Mouse (Mus musculus) kidney, embryonic 15.5 days (tissue): ENCODE data around the gene Rgs6. TPM values are rescaled to one million over a fixed set of nuclear protein-coding genes. Genes with fewer than 3 reads are reported as not detected.

Experiments used
- ATAC-seq: fragments of 200-750 bp; cut with Nextera tagmentation; replicated peaks from 2 replicates; pipeline ENCODE4 v1.8.0; 2017; ENCODE audit warnings: moderate TSS enrichment; ENCODE audit not compliant: low FRiP score
- H3K27ac ChIP-seq: fragments of 300-500 bp; sonication (generic); 2 replicates; pipeline ENCODE4 v1.5.1; 2015; ENCODE audit warnings: mild to moderate bottlenecking, inconsistent platforms
- H3K27me3 ChIP-seq: fragments of 300-500 bp; sonication (generic); 2 replicates; pipeline ENCODE4 v1.6.1; 2015; ENCODE audit warnings: inconsistent platforms
- H3K36me3 ChIP-seq: fragments of 300-500 bp; sonication (generic); 2 replicates; pipeline ENCODE4 v1.6.1; 2015; ENCODE audit warnings: inconsistent platforms
- H3K4me1 ChIP-seq: fragments of 300-500 bp; sonication (generic); 2 replicates; pipeline ENCODE4 v1.6.1; 2015; ENCODE audit warnings: inconsistent platforms
- H3K4me2 ChIP-seq: fragments of 300-500 bp; sonication (generic); 2 replicates; pipeline ENCODE4 v1.6.1; 2015; ENCODE audit warnings: moderate library complexity, mild to moderate bottlenecking, inconsistent platforms
- H3K4me3 ChIP-seq: fragments of 300-500 bp; sonication (generic); replicated peaks from 2 replicates; pipeline ENCODE4 v1.5.1; 2015; ENCODE audit warnings: mild to moderate bottlenecking, inconsistent platforms
- H3K9ac ChIP-seq: fragments of 300-500 bp; sonication (generic); 2 replicates; pipeline ENCODE4 v1.6.1; 2015; ENCODE audit warnings: mild to moderate bottlenecking, inconsistent platforms
- H3K9me3 ChIP-seq: fragments of 300-500 bp; sonication (generic); replicated peaks from 2 replicates; pipeline ENCODE4 v1.6.1; 2016; ENCODE audit warnings: inconsistent platforms
- WGBS: fragments of 180-500 bp; shearing (Covaris S2); methylation state at CpG from one replicate; pipeline ENCODE4 v1.1.7; 2015; ENCODE audit warnings: mixed read lengths; 5-methylcytosine and 5-hydroxymethylcytosine counted together
- polyA plus RNA-seq: library from polyadenylated mRNA; unstranded; fragments of >200 nt; fragmentation: Nextera tagmentation; extraction: Ambion mirVana; gene quantifications from 2 replicates; pipeline ENCODE4 v1.2.1, GENCODE M21; 2015

The Rgs6 gene
- polyA plus RNA-seq, 1 experiment from 2014 or later, result 1.8 TPM

- 85% methylated on average over 2 of the region's 2 CpGs for WGBS
- no peaks in the 10 kb centered on the region for H3K27me3 ChIP-seq
- no peak overlapping the region for H3K4me3 ChIP-seq
- no peak for ATAC-seq
- no peaks in the 10 kb centered on the region for H3K36me3 ChIP-seq
- H3K9ac ChIP-seq, result no peak overlapping the region
- no peak overlapping the region for H3K27ac ChIP-seq
- H3K9me3 ChIP-seq, result no peaks in the 10 kb centered on the region
- H3K4me1 ChIP-seq, result no peaks in the 10 kb centered on the region
- H3K4me2 ChIP-seq, result no peak overlapping the region
These were observed 572.1 kb downstream of the Rgs6 start for GRCm38 (mm10) chr12:83160211-83160610.

- WGBS, result 81% methylated on average over 4 of the region's 4 CpGs
- Histone ChIP-seq H3K9me3 (no peaks in the 10 kb centered on the region), H3K36me3 (no peaks in the 10 kb centered on the region), H3K27ac (no peak overlapping the region), H3K27me3 (no peaks in the 10 kb centered on the region), H3K4me1 (no peaks in the 10 kb centered on the region), H3K4me2 (no peak overlapping the region), H3K4me3 (no peak overlapping the region), H3K9ac (no peak overlapping the region)
- ATAC-seq, result no peak
These were observed 572.6 kb downstream of the Rgs6 start for GRCm38 (mm10) chr12:83160700-83161099.

GRCm38 (mm10) chr12:83163721-83164120, 575.6 kb downstream of the Rgs6 start:
- Histone ChIP-seq H3K4me3 (no peak overlapping the region), H3K9ac (no peak overlapping the region), H3K27ac (no peak overlapping the region), H3K4me1 (no peaks in the 10 kb centered on the region), H3K9me3 (no peaks in the 10 kb centered on the region), H3K27me3 (no peaks in the 10 kb centered on the region), H3K36me3 (no peaks in the 10 kb centered on the region), H3K4me2 (no peak overlapping the region)
- no peak for ATAC-seq
- 58% methylated on average over 5 of the region's 5 CpGs for WGBS

GRCm38 (mm10) chr12:83165058-83165457, 577.0 kb downstream of the Rgs6 start:
- H3K4me3 ChIP-seq, result no peak overlapping the region
- H3K4me2 ChIP-seq, result no peak overlapping the region
- 84% methylated on average over 1 of the region's 1 CpGs for WGBS
- H3K36me3 ChIP-seq, result no peaks in the 10 kb centered on the region
- H3K4me1 ChIP-seq, result peaks cover 10% of the 10 kb centered on the region
- H3K27ac ChIP-seq, result no peak overlapping the region
- no peak overlapping the region for H3K9ac ChIP-seq
- no peaks in the 10 kb centered on the region for H3K27me3 ChIP-seq
- ATAC-seq, result no peak
- no peaks in the 10 kb centered on the region for H3K9me3 ChIP-seq

GRCm38 (mm10) chr12:83168310-83168709, 580.2 kb downstream of the Rgs6 start:
- no peak for ATAC-seq
- WGBS, result 75% methylated on average over 6 of the region's 6 CpGs
- Histone ChIP-seq H3K36me3 (no peaks in the 10 kb centered on the region), H3K4me2 (no peak overlapping the region), H3K9me3 (no peaks in the 10 kb centered on the region), H3K27ac (no peak overlapping the region), H3K27me3 (no peaks in the 10 kb centered on the region), H3K9ac (no peak overlapping the region), H3K4me3 (no peak overlapping the region), H3K4me1 (peaks cover 11% of the 10 kb centered on the region)

- H3K9ac ChIP-seq, result no peak overlapping the region
- no peak overlapping the region; the same call in 1 of the 2 replicates for H3K4me2 ChIP-seq
- no peaks in the 10 kb centered on the region for H3K27me3 ChIP-seq
- no peak overlapping the region for H3K4me3 ChIP-seq
- no peaks in the 10 kb centered on the region for H3K36me3 ChIP-seq
- ATAC-seq, result no peak
- 42% methylated on average over 12 of the region's 12 CpGs for WGBS
- H3K27ac ChIP-seq, result no peak overlapping the region
- H3K4me1 ChIP-seq, result peaks cover 11% of the 10 kb centered on the region
- no peaks in the 10 kb centered on the region for H3K9me3 ChIP-seq
These were observed 581.6 kb downstream of the Rgs6 start for GRCm38 (mm10) chr12:83169495-83170209.

GRCm38 (mm10) chr12:83178770-83179169, 590.7 kb downstream of the Rgs6 start:
- no peak overlapping the region for H3K27ac ChIP-seq
- no peak for ATAC-seq
- 41% methylated on average over 2 of the region's 2 CpGs for WGBS

GRCm38 (mm10) chr12:83179860-83180259, 591.8 kb downstream of the Rgs6 start:
- Histone ChIP-seq H3K4me1 (no peaks in the 10 kb centered on the region), H3K9ac (no peak overlapping the region), H3K27ac (no peak overlapping the region), H3K36me3 (no peaks in the 10 kb centered on the region), H3K27me3 (no peaks in the 10 kb centered on the region), H3K4me2 (no peak overlapping the region), H3K9me3 (no peaks in the 10 kb centered on the region), H3K4me3 (no peak overlapping the region)
- WGBS, result 84% methylated on average over 1 of the region's 1 CpGs
- no peak for ATAC-seq

More at GRCm38 (mm10) chr12:83178770-83179169, 590.7 kb downstream of the Rgs6 start:
- Histone ChIP-seq H3K36me3 (no peaks in the 10 kb centered on the region), H3K4me1 (no peaks in the 10 kb centered on the region), H3K9ac (no peak overlapping the region), H3K27me3 (no peaks in the 10 kb centered on the region), H3K4me3 (no peak overlapping the region), H3K4me2 (no peak overlapping the region), H3K9me3 (no peaks in the 10 kb centered on the region)

GRCm38 (mm10) chr12:83180561-83180960, 592.5 kb downstream of the Rgs6 start:
- Histone ChIP-seq H3K4me3 (no peak overlapping the region), H3K9me3 (no peaks in the 10 kb centered on the region), H3K36me3 (no peaks in the 10 kb centered on the region), H3K9ac (no peak overlapping the region), H3K4me2 (no peak overlapping the region), H3K27ac (no peak overlapping the region), H3K4me1 (no peaks in the 10 kb centered on the region), H3K27me3 (no peaks in the 10 kb centered on the region)
- 63% methylated on average over 6 of the region's 6 CpGs for WGBS
- ATAC-seq, result no peak

GRCm38 (mm10) chr12:83201674-83202073, 613.6 kb downstream of the Rgs6 start:
- Histone ChIP-seq H3K9me3 (no peaks in the 10 kb centered on the region), H3K27me3 (no peaks in the 10 kb centered on the region), H3K4me2 (no peak overlapping the region), H3K9ac (no peak overlapping the region), H3K4me3 (no peak overlapping the region), H3K36me3 (no peaks in the 10 kb centered on the region), H3K27ac (no peak overlapping the region), H3K4me1 (peaks cover 16% of the 10 kb centered on the region)
- 20% methylated on average over 3 of the region's 3 CpGs for WGBS
- no peak for ATAC-seq

GRCm38 (mm10) chr12:83204361-83204760, 616.3 kb downstream of the Rgs6 start:
- Histone ChIP-seq H3K9ac (no peak overlapping the region), H3K9me3 (no peaks in the 10 kb centered on the region), H3K4me2 (no peak overlapping the region), H3K27ac (no peak overlapping the region), H3K27me3 (no peaks in the 10 kb centered on the region), H3K36me3 (no peaks in the 10 kb centered on the region), H3K4me1 (peaks cover 31% of the 10 kb centered on the region), H3K4me3 (no peak overlapping the region)
- WGBS, result 60% methylated on average over 5 of the region's 5 CpGs
- no peak for ATAC-seq

GRCm38 (mm10) chr12:83206866-83207265, 618.8 kb downstream of the Rgs6 start:
- no peak overlapping the region for H3K27ac ChIP-seq
- peaks cover 45% of the 10 kb centered on the region for H3K4me1 ChIP-seq
- H3K36me3 ChIP-seq, result no peaks in the 10 kb centered on the region
- H3K27me3 ChIP-seq, result no peaks in the 10 kb centered on the region
- no peak overlapping the region for H3K9ac ChIP-seq
- no peak overlapping the region for H3K4me2 ChIP-seq
- WGBS, result 67% methylated on average over 6 of the region's 6 CpGs
- H3K4me3 ChIP-seq, result no peak overlapping the region
- no peaks in the 10 kb centered on the region for H3K9me3 ChIP-seq
- ATAC-seq, result no peak

- Histone ChIP-seq H3K4me3 (no peak overlapping the region), H3K27ac (no peak overlapping the region), H3K27me3 (no peaks in the 10 kb centered on the region), H3K9ac (no peak overlapping the region), H3K4me2 (no peak overlapping the region), H3K9me3 (no peaks in the 10 kb centered on the region), H3K4me1 (peaks cover 43% of the 10 kb centered on the region), H3K36me3 (no peaks in the 10 kb centered on the region)
- WGBS, result 68% methylated on average over 5 of the region's 5 CpGs
- ATAC-seq, result no peak
These were observed 619.4 kb downstream of the Rgs6 start for GRCm38 (mm10) chr12:83207481-83207880.
